Mouse (Mus musculus): Measurements from ENCODE around the gene Paqr4.

- no peak for TF ChIP-seq EP300 (IDR thresholded peaks at IDR 0.05; ENCODE audit: low read length)
- TF ChIP-seq POLR2AphosphoS2 (IDR thresholded peaks at IDR 0.05; ENCODE audit: low read depth, low read length) = no peak
- no peak for TF ChIP-seq POLR2A (IDR thresholded peaks at IDR 0.05; ENCODE audit: low read depth, low read length)
- no peak for TF ChIP-seq CTCF (conservative IDR thresholded peaks at IDR 0.05 in 1 of 2, IDR thresholded peaks at IDR 0.05 in 1 of 2; ENCODE audit: low read depth in 2 of 2, low read length in 2 of 2)
- TF ChIP-seq MAZ (IDR thresholded peaks at IDR 0.05; ENCODE audit: low read depth, low read length) = no peak
- TF ChIP-seq RCOR1 (conservative IDR thresholded peaks at IDR 0.05; ENCODE audit: low read depth, low read length) = no peak
- TF ChIP-seq KAT2A (IDR thresholded peaks at IDR 0.05; ENCODE audit: insufficient replicate concordance, low read length) = no peak
- no peak for TF ChIP-seq TBP (conservative IDR thresholded peaks at IDR 0.05; ENCODE audit: low read depth, low read length)
- no peak for TF ChIP-seq SIN3A (IDR thresholded peaks at IDR 0.05; ENCODE audit: low read length)
These were observed 18.8 kb downstream of the Paqr4 start for GRCm38 (mm10) chr17:23721886-23722285.
